Mouse (Mus musculus): ENCODE measurements at regions not wholly inside any gene's neighbourhood (a gene's known extent, or its start where the extent isn't known, plus 50 kb on each side); places are given as distances from the start of the nearest gene placed in this dataset.

DNA sequence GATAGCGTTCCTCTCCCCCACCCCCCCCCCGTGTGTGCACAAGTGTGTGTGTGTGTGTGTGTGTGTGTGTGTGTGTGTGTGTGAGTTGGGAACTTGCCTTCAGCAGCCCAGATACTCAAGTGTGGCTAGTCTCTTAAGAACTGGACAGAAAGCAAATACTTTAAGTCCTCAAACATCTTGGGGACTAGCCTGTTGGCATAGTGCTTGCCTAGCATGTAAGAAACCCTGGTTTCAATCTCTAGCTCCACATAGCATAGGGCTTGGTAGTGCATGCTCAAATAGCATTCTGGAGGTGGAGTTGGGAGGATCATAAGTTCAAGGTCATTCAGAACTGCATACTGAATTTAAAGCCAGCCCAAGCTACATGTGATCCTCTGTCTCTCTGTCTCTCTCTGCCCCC lies 117.5 kb upstream of the Btg1 start:
- Histone ChIP-seq H3K27ac (no peak overlapping the region), H3K27me3 (no peaks in the 10 kb centered on the region), H3K36me3 (no peaks in the 10 kb centered on the region), H3K4me3 (replicated peaks) (no peak overlapping the region), H3K9me3 (no peaks in the 10 kb centered on the region), H3K4me1 (replicated peaks) (no peaks in the 10 kb centered on the region), H3K4me2 (replicated peaks) (no peak overlapping the region), H3K9ac (replicated peaks) (no peak overlapping the region)
- no peak for ATAC-seq
- 88% methylated on average over 2 of the region's 2 CpGs for WGBS

DNA sequence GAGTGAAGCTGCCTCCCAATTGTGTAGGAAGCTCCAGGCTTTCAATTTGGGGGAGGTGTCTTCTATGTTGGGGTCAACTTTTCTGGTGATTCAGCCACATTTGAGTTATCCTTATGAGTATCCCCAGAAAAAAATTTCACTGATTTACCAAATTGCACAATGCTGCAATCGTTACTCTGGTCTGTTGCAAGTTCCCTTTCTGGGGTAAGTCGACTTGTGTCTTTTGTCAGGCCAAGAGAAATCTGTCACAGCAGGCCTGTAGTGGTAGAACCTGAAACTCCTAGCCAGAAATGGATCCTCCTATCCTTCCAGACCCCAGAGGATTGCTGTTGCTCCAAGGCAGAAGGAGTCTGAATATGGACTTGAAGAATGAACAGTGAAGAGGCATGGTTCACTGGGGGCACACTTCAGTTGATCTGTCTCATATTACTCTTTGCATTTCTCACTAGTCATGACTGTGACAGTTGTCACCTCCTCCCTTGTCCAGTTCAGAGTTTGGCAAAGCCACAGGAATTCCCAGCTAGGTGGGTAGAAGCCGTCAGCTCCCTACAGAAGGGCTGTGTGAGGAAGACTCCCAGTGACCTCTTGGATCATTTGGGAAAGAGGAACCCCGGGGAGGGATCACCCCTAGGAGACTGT lies 114.6 kb upstream of the Btg1 start:
- WGBS: 89% methylated on average over 4 of the region's 4 CpGs

DNA sequence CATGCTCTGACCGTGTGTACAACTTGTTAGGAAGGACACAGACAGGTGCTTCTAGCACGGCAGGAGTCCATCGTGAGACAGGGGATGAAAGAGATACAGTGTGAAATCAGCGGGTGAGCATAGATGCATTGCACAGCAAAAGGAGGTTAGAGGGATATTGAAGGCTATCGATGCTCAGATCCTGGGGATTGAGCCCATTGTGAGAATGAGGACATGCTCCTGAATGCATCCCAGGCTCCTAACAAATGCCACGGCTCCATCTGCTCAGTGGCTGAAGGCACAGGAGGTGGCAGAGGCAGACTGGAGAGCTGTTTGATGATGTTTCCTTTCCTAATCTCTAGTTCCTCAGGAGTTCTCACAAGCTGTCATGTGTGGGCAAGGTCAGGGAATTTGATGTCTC lies 114.1 kb upstream of the Btg1 start:
- no peak for ATAC-seq
- Histone ChIP-seq H3K36me3 (no peaks in the 10 kb centered on the region), H3K9me3 (no peaks in the 10 kb centered on the region), H3K9ac (replicated peaks) (no peak overlapping the region), H3K4me3 (replicated peaks) (no peak overlapping the region), H3K27me3 (no peaks in the 10 kb centered on the region), H3K4me2 (replicated peaks) (no peak overlapping the region), H3K27ac (no peak overlapping the region), H3K4me1 (replicated peaks) (no peaks in the 10 kb centered on the region)
- 78% methylated on average over 6 of the region's 6 CpGs for WGBS

More for the DNA sequence above, 114.6 kb upstream of the Btg1 start:
- Histone ChIP-seq H3K4me2 (replicated peaks) (no peak overlapping the region), H3K9me3 (no peaks in the 10 kb centered on the region), H3K27ac (no peak overlapping the region), H3K4me1 (replicated peaks) (no peaks in the 10 kb centered on the region), H3K36me3 (no peaks in the 10 kb centered on the region), H3K27me3 (no peaks in the 10 kb centered on the region), H3K9ac (replicated peaks) (no peak overlapping the region), H3K4me3 (replicated peaks) (no peak overlapping the region)
- no peak for ATAC-seq

DNA sequence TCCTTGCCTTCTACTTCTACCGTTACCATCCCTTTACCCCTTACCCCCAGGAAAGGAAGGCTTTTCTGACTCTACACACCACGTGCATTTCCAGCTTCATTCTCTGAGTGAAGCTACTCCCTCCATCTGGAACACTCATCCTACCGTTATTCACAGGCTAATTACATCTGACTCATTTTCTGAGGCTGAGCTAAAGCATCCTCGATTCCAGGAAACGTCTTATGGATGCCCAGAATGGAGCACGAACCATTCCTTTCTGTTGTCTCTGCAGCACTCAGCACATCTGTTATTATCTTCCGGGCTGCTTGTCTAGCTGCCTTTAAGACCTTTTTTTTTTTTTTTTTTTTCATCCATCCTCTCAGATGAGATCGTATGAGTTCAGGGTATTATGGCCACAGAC lies 112.5 kb upstream of the Btg1 start:
- no peak for ATAC-seq
- no peaks in the 10 kb centered on the region for H3K36me3 ChIP-seq

DNA sequence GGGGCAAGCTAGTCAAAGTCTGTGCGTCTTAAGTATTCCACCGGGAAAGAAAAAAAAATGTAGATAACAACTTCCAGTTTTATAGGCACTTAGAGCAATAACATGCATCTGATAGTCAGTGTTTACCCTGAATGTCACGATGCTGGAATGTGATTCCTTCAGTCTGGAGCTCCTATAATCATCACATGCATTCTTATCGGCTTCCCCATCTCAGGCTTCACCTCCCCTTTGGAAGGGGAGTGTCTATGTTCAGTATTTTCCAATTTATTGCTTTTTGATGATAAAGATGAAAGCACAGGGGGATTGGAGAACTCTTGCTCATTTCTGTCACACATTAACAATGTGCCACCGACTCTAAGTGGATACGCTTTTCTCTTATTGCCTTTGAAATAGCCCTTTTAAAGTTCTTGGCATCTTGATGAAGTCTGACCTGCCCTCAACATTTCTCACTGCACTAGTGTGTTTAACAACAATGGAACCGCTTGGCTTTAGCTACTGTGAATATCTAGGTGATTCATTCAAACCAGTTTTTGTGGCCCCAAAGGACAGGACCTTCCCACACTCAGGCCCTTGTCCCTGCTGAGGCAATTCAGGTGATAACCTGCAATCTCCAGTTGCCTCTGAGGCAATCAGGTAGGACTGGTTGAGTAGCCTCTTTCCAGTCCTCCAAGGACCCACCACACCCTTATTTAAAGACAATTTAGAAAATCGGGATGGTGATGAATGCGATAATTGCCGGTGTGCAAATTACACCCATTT lies 101.5 kb upstream of the Btg1 start:
- 88% methylated on average over 10 of the region's 10 CpGs for WGBS

More for the DNA sequence above, 112.5 kb upstream of the Btg1 start:
- no peak overlapping the region for H3K4me3 ChIP-seq (replicated peaks)
- H3K27me3 ChIP-seq: no peaks in the 10 kb centered on the region
- no peak overlapping the region for H3K27ac ChIP-seq
- H3K4me1 ChIP-seq (replicated peaks): no peaks in the 10 kb centered on the region
- H3K9ac ChIP-seq (replicated peaks): no peak overlapping the region
- H3K4me2 ChIP-seq (replicated peaks): no peak overlapping the region
- 90% methylated on average over 8 of the region's 8 CpGs for WGBS
- H3K9me3 ChIP-seq: no peaks in the 10 kb centered on the region

DNA sequence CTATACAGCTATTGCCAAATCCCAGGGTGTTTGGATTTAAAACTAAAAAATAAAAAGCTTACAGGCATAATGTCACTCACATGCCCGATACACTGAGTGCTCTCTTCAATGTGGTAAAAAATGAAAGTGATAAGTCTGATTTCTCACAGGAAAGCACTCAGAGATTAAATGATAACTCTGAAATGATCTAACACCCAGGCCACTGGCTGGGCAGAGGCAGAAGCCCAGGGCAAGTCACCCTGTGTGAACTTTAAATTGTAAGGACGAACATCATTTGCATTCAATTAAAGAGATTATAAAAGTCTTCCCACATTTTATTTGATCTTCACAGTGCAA lies 100.9 kb upstream of the Btg1 start:
- H3K27me3 ChIP-seq: no peaks in the 10 kb centered on the region
- H3K4me1 ChIP-seq (replicated peaks): peaks cover 6% of the 10 kb centered on the region; the same call in 1 of the 2 replicates
- 83% methylated on average over 2 of the region's 2 CpGs for WGBS
- no peak for ATAC-seq
- H3K9ac ChIP-seq (replicated peaks): no peak overlapping the region
- no peak overlapping the region for H3K4me2 ChIP-seq (replicated peaks)
- no peak overlapping the region for H3K4me3 ChIP-seq (replicated peaks)
- H3K36me3 ChIP-seq: no peaks in the 10 kb centered on the region
- H3K27ac ChIP-seq: no peak overlapping the region
- no peaks in the 10 kb centered on the region for H3K9me3 ChIP-seq

More for the DNA sequence above, 101.5 kb upstream of the Btg1 start:
- no peak for ATAC-seq
- Histone ChIP-seq H3K27me3 (no peaks in the 10 kb centered on the region), H3K4me1 (replicated peaks) (peaks cover 5% of the 10 kb centered on the region; the same call in 1 of the 2 replicates), H3K9me3 (no peaks in the 10 kb centered on the region), H3K4me2 (replicated peaks) (no peak overlapping the region), H3K27ac (no peak overlapping the region), H3K36me3 (no peaks in the 10 kb centered on the region), H3K9ac (replicated peaks) (no peak overlapping the region), H3K4me3 (replicated peaks) (no peak overlapping the region)

DNA sequence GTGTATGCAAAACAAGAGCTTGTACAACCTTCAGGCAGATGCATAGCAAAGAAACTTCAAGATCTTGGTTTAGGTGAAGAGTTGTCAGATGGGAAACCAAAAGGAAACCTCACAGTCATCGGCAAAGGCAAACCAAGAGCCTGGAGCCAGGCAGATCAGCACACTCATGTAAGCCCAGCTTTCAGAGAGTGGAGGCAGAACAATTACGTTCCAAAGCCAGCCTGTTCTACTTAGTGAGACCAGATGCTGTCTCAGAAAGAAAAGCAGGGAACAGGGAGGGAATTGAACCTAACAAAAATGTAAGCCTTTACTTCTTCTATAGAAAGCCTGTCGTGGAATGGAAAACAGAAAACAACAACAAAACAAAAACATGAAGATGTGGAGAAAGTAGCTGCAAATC lies 97.4 kb upstream of the Btg1 start:
- 82% methylated on average over 3 of the region's 3 CpGs for WGBS
- Histone ChIP-seq H3K9ac (replicated peaks) (no peak overlapping the region), H3K36me3 (no peaks in the 10 kb centered on the region), H3K4me2 (replicated peaks) (no peak overlapping the region), H3K4me1 (replicated peaks) (peaks cover 25% of the 10 kb centered on the region), H3K27me3 (no peaks in the 10 kb centered on the region), H3K4me3 (replicated peaks) (no peak overlapping the region), H3K27ac (no peak overlapping the region), H3K9me3 (no peaks in the 10 kb centered on the region)
- no peak for ATAC-seq

DNA sequence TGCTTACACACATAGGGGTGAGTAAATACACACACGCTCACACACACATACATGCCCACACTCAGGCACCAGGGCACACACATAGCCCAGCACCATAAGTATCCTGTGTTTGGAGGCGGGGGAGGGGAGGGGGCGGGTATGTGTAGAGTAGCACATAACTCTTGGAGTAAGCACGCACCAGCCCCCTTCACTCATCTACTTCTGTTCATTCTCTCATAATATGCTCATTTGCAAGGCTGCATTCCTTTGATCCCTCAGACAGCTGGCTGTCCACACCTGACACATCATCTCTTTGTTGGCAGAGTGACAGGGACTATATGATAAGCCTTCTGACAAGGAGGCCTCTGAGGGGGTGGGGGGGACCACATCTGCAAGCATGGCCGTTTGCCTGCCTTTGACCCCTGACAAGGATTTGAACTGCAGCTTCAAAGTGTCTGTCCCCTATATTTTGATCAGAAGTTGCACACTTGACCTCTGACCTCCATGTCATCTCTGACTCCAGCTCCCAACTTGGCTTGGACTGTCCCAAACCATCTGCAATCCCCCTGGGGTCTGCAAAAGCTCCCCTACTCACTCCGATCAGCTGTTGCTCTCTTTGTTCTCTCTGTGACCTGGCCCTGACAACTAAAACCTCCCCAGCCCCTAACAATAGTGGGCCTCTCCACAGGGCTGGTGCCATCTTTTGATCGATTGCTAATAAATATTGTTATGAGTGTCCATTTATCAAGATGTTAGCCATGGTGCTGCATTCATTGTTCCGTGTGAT lies 95.6 kb upstream of the Btg1 start:
- H3K9ac ChIP-seq (replicated peaks): no peak overlapping the region
- H3K4me2 ChIP-seq (replicated peaks): no peak overlapping the region
- no peaks in the 10 kb centered on the region for H3K36me3 ChIP-seq
- 64% methylated on average over 8 of the region's 8 CpGs for WGBS
- no peaks in the 10 kb centered on the region for H3K27me3 ChIP-seq
- peak; percentile 55; the same call in 1 of the 2 replicates for ATAC-seq
- H3K4me1 ChIP-seq (replicated peaks): peaks cover 27% of the 10 kb centered on the region
- H3K4me3 ChIP-seq (replicated peaks): no peak overlapping the region
- H3K27ac ChIP-seq: no peak overlapping the region
- H3K9me3 ChIP-seq: no peaks in the 10 kb centered on the region

DNA sequence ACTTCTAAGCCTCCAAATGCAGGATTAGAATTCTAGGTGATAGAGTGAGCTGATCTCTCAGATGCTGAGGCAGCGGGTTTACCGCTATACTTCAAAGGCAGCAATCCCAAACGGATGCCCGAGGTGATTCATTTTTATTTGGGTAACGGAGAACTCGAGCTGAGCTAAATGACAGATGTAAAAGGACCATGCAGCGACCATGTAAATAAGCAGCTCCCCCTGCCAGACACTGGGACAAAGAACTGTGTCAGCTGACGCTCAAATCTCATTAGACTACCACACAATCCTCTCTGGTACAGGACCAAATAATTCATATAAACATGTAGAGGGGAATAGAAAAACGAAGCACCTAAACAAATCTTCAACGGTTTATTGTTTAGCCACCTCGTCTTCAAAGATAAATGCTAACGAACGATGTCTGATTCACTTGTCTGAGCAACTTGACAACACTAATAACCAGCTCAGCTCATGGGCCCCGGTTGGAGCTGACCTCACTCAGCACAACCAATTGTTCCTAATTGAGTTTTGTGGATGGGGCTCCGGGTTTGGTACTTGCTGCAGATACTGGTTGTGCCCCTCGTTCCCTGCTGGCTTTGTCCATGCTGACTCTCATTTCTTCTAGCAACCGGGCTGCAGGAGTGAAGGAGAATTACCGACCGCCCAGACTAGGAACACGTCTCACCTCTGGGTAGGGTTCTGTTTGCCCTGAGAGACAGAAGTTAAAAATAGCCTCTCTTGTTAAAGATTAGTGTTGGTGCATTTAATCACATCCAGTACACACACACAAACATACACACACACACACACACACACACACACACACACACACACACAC lies 92.6 kb upstream of the Btg1 start:
- Histone ChIP-seq H3K4me3 (replicated peaks) (peak overlapping the region; percentile 15; the same call in 1 of the 2 replicates), H3K9me3 (no peaks in the 10 kb centered on the region), H3K27ac (peak overlapping the region; percentile 70), H3K36me3 (no peaks in the 10 kb centered on the region), H3K4me2 (replicated peaks) (peak overlapping the region; percentile 42), H3K9ac (replicated peaks) (peak overlapping the region; percentile 55; the same call in 1 of the 2 replicates), H3K27me3 (no peaks in the 10 kb centered on the region), H3K4me1 (replicated peaks) (peaks cover 21% of the 10 kb centered on the region)
- ATAC-seq: peak; percentile 87
- 9% methylated on average over 20 of the region's 20 CpGs for WGBS

DNA sequence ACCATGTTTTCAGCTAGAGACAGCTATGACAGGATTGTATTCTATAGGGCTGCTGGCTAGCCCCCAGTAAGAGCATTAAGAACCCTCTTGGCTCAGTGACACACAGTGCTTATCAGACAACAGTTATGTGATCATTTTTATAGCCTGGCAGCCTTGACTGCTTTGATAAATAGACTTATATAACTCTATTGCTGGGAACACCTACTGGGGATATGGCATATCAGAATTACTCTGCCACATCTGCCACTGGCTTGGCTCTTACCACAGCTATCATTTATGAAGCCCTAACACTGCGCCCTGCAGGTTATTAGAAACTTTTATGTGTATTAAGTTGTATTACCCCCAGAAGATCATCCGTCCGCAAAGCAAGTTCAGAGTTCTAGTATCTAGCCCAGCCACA lies 88.9 kb upstream of the Btg1 start:
- Histone ChIP-seq H3K36me3 (no peaks in the 10 kb centered on the region), H3K4me2 (replicated peaks) (no peak overlapping the region), H3K9ac (replicated peaks) (no peak overlapping the region), H3K27ac (no peak overlapping the region), H3K27me3 (no peaks in the 10 kb centered on the region), H3K4me3 (replicated peaks) (no peak overlapping the region), H3K4me1 (replicated peaks) (peaks cover 14% of the 10 kb centered on the region), H3K9me3 (no peaks in the 10 kb centered on the region)
- WGBS: 98% methylated on average over 3 of the region's 3 CpGs
- no peak for ATAC-seq

DNA sequence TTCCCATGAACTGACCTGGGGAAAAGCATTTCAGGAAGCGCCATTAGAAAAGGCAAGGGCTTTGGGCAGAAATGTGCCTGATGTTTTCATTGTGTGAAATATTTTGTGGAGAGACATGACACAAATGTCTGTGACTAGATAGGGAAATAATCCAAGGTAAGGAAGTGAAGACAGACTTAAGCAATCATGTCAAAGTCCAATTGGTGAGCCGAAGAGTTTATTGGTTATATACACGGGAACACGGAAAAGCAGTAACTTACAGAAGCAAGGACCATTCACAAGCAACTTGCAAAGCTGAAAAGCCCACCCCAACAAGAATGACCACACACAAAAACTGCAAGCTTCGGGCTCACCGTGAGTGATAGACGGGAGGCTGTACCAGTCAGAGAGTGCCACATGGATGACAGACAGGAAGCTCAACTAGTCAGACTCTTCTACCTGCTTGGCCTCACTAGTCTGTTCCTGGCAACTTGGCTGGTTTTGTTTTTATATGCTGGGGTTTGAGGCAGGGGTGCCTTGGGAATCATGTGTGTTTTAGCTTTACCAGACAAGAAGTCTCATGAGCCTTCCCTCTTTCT lies 82.2 kb upstream of the Btg1 start:
- 96% methylated on average over 7 of the region's 7 CpGs for WGBS

More for the DNA sequence above, 82.2 kb upstream of the Btg1 start:
- H3K27me3 ChIP-seq: no peaks in the 10 kb centered on the region
- no peak overlapping the region for H3K27ac ChIP-seq
- H3K4me3 ChIP-seq (replicated peaks): no peak overlapping the region
- no peak overlapping the region for H3K4me2 ChIP-seq (replicated peaks)
- no peaks in the 10 kb centered on the region for H3K4me1 ChIP-seq (replicated peaks)
- no peaks in the 10 kb centered on the region for H3K36me3 ChIP-seq
- H3K9ac ChIP-seq (replicated peaks): no peak overlapping the region
- 0 out of 2 replicates have a peak, but pooled peaks cover 3% of the 10 kb centered on the region for H3K9me3 ChIP-seq
- ATAC-seq: no peak
